Mouse (Mus musculus) brain, embryonic 14.5 days (tissue): ENCODE results near the gene Clec2l.

Experiments used
- CTCF ChIP-seq: fragments of 200-500 bp; IDR thresholded peaks from 2 replicates; pipeline ENCODE4 v1.5.1; 2012; ENCODE audit warnings: inconsistent platforms, mild to moderate bottlenecking, moderate library complexity, borderline replicate concordance; ENCODE audit not compliant: insufficient read depth, insufficient read length; ENCODE audit errors: extremely low read depth
- POLR2A ChIP-seq: fragments of 200-500 bp; IDR thresholded peaks from 2 replicates; pipeline ENCODE4 v1.6.1; 2012; ENCODE audit warnings: mild to moderate bottlenecking, inconsistent platforms, borderline replicate concordance; ENCODE audit not compliant: poor library complexity, insufficient read depth, insufficient read length, severe bottlenecking; ENCODE audit errors: extremely low read depth

DNA sequence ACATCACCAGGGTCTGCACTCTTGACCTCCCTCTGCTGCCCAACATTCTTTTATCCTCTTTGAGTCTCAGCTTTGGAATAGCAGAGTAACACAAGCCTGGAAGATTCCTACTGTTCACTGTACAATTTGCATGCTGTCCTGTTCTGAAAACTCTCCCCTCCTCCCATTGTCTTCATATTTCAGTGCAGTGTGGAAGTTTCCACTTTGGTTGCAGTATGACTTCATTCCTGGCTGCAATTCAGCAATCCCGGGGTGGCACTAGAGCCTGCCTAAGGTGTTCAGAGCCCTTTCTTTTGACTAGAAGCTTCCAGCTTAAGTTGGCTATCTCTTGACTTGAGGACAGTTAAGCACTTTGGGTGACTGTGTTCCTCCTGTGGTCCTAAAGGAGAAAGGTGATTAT lies 38.4 kb upstream of the Clec2l start:
- no peak for TF ChIP-seq CTCF
- no peak for TF ChIP-seq POLR2A
